Mouse (Mus musculus) cerebellum, adult 8-10 months (tissue): ENCODE measurements around the gene Olfr1085.
"Not testable (repeated sequence)": the region's sequence is repeated elsewhere in the genome, so short reads cannot be mapped to it uniquely, and the experiment has no call there.

Experiments
- DNase-seq: peaks from one replicate; pipeline ENCODE4 v3.0.0; 2022

Gene Olfr1085

DNA sequence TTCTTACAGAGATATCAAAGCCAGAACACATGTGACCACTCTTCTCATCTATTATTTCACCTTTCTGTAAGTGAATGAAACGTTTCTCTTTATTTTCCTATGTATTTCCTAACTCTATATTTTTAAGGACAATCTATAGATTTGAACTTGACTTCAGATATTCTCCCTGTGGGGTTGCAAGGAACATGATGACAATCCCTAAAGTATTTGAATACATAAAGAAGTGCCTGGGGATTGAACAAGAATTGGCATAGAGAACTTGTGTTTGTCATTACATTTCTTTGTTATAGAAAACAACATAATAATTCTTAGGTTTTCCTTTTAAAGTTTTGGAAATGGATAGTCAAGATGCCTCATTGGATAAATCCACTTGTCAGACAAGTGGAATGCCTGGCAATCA, at the start of gene Olfr1085:
Olfr1085 (minus strand) TSS at position 101 of the 400 bp plus-strand sequence.
- no peak for DNase-seq

DNA sequence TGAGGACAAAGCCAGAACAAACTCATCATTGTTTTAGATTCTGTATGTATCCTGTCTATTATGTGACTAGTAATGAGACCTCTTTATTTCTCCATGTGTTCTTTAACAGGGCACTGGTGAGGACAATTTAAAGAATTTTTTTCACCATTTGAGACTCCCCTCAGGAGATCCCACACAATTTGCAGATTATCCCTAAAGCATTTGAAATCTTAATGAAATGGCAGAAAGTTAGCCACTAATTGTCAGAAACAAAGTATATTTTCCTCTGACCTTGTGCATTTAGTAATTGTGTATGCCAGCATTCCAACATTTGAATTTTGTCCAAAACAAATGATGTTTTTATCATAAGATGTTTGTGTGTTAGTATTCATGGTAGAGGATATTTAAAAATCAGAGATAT, 36.5 kb upstream of the Olfr1085 start, which contains the start of gene Olfr1087:
Olfr1087 (minus strand) TSS at position 101 of the 400 bp plus-strand sequence.
- DNase-seq, result no peak

GRCm38 (mm10) chr2:86679992-86680391, 18.2 kb upstream of the Olfr1085 start, which contains the start of gene Olfr1086:
Gene Olfr1086 (minus strand): TSS chr2:86680092.
- DNase-seq, result no peak

- DNase-seq, result not testable (repeated sequence)
Observed at GRCm38 (mm10) chr2:86639625-86640024, 22.2 kb downstream of the Olfr1085 start, which contains the start of gene Olfr1084. Gene Olfr1084 (minus strand): TSS chr2:86639725.
